Mouse (Mus musculus) testis, adult 2 months (tissue): ENCODE results near the gene Prdx2. TPM values are rescaled to one million over a fixed set of nuclear protein-coding genes. Genes with fewer than 3 reads are reported as not detected.

Experiments
- H3K27ac ChIP-seq: fragments of 200-500 bp; 2 replicates; pipeline ENCODE4 v1.5.1; 2012; ENCODE audit warnings: low read depth, low read length; ENCODE audit not compliant: control insufficient read depth, insufficient read depth
- H3K27me3 ChIP-seq: fragments of 200-500 bp; 2 replicates; pipeline ENCODE4 v1.6.1; 2012; ENCODE audit warnings: mild to moderate bottlenecking, low read length, moderate library complexity; ENCODE audit not compliant: control insufficient read depth, insufficient read depth
- H3K36me3 ChIP-seq: fragments of 200-500 bp; 2 replicates; pipeline ENCODE4 v1.6.1; 2012; ENCODE audit warnings: mild to moderate bottlenecking, low read length; ENCODE audit not compliant: control insufficient read depth, insufficient read depth
- H3K4me1 ChIP-seq: fragments of 200-500 bp; 2 replicates; pipeline ENCODE4 v1.6.1; 2012; ENCODE audit warnings: low read length; ENCODE audit not compliant: control insufficient read depth, insufficient read depth
- H3K4me3 ChIP-seq: fragments of 200-500 bp; 2 replicates; pipeline ENCODE4 v1.5.1; 2012; ENCODE audit warnings: low read depth, mild to moderate bottlenecking, low read length, moderate library complexity, mixed read lengths; ENCODE audit not compliant: control insufficient read depth
- CTCF ChIP-seq: fragments of 200-500 bp; IDR thresholded peaks from 2 replicates; pipeline ENCODE4 v1.5.1; 2012; ENCODE audit warnings: low read depth, mild to moderate bottlenecking, inconsistent platforms, low read length, moderate library complexity; ENCODE audit not compliant: control insufficient read depth, insufficient read depth, insufficient replicate concordance
- POLR2A ChIP-seq: fragments of 200-500 bp; IDR thresholded peaks from 2 replicates; pipeline ENCODE4 v1.6.1; 2012; ENCODE audit warnings: low read depth, mild to moderate bottlenecking, inconsistent platforms, low read length, moderate library complexity; ENCODE audit not compliant: control insufficient read depth
- polyA plus RNA-seq: library from polyadenylated mRNA; depleted of rRNA; stranded (reverse); fragments of >200 nt; gene quantifications from 2 replicates; pipeline ENCODE4 v1.2.3, GENCODE M21; 2012; rRNA removed

The Prdx2 gene
- 59.6 and 68.5 TPM in 2 replicates for polyA plus RNA-seq

DNA sequence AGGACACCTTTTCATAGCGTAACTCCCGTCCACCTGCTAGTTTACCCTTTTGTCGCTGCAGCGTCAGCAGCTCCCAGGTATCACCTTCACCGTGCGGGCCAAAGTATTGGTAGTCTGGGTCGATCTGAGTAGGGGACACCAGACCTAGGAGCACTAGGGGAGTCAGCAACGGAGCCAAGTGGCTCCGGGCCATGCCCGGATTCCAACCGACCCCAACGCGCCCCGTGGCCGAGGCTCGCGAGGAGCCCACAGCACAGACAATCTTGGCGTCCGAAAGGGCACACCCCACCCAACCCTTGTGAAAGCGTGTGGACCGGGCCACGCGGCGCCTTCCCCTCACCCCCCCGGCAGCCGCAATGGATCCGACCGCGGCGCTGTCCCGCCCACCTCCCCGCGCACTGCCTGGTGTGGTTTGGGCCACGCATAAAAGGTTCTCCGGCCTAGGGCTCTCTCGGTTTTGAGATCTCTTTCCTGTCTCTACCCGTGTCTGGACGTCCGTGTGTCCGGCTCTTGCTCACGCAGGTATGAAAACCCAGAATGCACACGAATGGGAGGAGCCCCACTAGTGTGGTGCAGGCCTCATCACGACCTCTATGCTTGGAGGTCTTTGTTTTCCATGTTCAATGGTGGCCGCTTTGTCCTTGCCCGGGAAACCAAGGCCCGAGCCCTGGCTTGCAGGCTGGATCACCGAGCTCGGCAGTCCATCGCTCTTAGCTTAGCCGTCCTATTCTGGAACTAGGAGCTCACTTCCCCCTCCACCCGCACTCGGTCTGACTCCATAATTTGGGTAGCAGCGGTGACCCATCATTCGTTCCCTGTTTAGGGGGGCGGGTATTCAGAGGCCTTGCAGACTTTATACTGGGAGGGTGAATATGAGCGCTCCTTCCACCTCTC lies at the start of gene Prdx2, which contains the start of the genes Gm49661 and Rnaseh2a:
Prdx2 (plus strand) TSS at position 347 of the 894 bp plus-strand sequence.
Gm49661 (minus strand) TSS at position 193 of the 894 bp plus-strand sequence.
Rnaseh2a (minus strand) TSS at position 527 of the 894 bp plus-strand sequence.
- peak within 1 kb of the TSS; percentile 95 for H3K27ac ChIP-seq
- no peaks in the 10 kb centered on the region for H3K36me3 ChIP-seq
- TF ChIP-seq CTCF (no peak), POLR2A (peak; percentile 88)
- no peaks in the 10 kb centered on the region for H3K27me3 ChIP-seq
- peak within 1 kb of the TSS; percentile 95 for H3K4me3 ChIP-seq
- H3K4me1 ChIP-seq, result peaks cover 38% of the 10 kb centered on the region

GRCm38 (mm10) chr8:84921596-84921995 lies 47.8 kb upstream of the Prdx2 start:
- TF ChIP-seq CTCF (no peak), POLR2A (no peak)
- Histone ChIP-seq H3K4me3 (no peak overlapping the region), H3K27ac (no peak overlapping the region), H3K27me3 (no peaks in the 10 kb centered on the region), H3K4me1 (no peaks in the 10 kb centered on the region), H3K36me3 (no peaks in the 10 kb centered on the region)

DNA sequence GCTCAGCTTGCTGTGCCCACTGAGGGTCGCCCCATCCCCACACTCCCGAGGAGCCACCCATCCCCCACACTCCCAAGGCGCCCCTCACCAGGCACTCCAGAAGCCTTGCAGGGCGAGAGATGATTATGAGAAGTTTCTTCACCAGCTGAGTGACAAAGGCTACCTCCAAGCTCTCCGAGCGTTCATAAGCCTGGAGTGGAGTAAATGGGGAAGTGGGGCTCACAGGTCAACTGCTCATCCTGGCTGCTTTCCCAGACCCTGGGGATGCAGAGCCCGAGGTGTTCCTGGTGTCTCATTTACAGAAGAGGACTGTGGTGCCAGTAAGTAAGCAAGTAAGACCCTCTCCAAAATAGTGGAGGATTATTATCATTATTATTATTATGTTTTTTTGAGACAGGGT lies 43.8 kb upstream of the Prdx2 start:
- Histone ChIP-seq H3K27ac (no peak overlapping the region), H3K4me1 (peaks cover 7% of the 10 kb centered on the region), H3K36me3 (no peaks in the 10 kb centered on the region), H3K27me3 (no peaks in the 10 kb centered on the region), H3K4me3 (no peak overlapping the region)
- TF ChIP-seq POLR2A (no peak), CTCF (no peak)

- H3K4me1 ChIP-seq, result peaks cover 7% of the 10 kb centered on the region
- no peak for TF ChIP-seq CTCF
- no peak for TF ChIP-seq POLR2A
- no peaks in the 10 kb centered on the region for H3K27me3 ChIP-seq
- H3K27ac ChIP-seq, result no peak overlapping the region
- no peak overlapping the region for H3K4me3 ChIP-seq
- H3K36me3 ChIP-seq, result no peaks in the 10 kb centered on the region
Measured at GRCm38 (mm10) chr8:84927513-84927912, 41.9 kb upstream of the Prdx2 start.

DNA sequence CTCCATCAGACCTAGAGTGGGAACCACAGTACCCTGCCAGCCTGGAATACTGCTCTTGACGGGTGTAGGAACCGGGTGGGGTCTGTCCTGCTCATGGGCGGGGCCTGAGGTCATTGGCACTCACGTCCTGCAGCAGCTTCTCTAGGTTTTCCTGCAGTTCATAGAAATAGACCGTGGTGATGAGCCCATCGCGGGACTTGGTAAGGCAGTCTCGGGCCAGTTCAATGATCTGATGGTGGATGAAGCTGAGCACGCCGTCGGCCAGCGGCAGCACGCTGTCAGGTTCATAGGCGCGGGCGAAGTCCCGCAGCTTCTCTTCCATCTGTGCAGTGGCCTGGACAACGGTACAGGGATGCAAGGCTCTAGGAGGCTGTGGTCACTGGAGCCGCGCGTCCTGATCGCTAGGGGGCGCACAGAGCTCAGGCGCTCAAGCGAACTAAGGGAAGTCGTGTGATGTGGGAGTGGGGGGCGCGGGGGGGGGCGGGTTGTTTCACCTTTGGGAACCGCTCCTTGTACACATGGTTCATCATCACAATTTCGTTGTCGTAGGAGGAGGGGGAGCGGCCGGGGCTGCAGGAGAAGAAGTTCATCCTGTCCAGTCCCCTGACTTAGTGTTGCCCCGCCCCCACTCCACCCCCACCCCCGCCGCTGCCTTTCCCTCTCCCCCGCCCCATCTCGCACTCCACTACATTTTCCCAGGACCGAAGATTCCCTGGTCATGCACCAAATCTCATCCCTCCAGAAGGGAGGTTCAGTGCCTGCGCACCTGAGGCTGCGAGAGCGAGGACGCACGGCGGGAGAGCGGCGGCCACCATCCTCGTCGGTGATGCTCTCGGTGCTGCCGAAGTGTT lies 40.7 kb upstream of the Prdx2 start:
- Histone ChIP-seq H3K27ac (no peak overlapping the region), H3K4me3 (peak overlapping the region; percentile 58), H3K36me3 (no peaks in the 10 kb centered on the region), H3K27me3 (no peaks in the 10 kb centered on the region), H3K4me1 (peaks cover 7% of the 10 kb centered on the region)
- TF ChIP-seq POLR2A (no peak), CTCF (peak; percentile 80; the same call in 1 of the 2 replicates)

- H3K4me1 ChIP-seq, result peaks cover 17% of the 10 kb centered on the region
- TF ChIP-seq CTCF (no peak), POLR2A (no peak)
- no peaks in the 10 kb centered on the region for H3K36me3 ChIP-seq
- no peaks in the 10 kb centered on the region for H3K27me3 ChIP-seq
- no peak overlapping the region for H3K27ac ChIP-seq
- H3K4me3 ChIP-seq, result no peak overlapping the region
Measured at GRCm38 (mm10) chr8:84930582-84930981, 38.8 kb upstream of the Prdx2 start.

DNA sequence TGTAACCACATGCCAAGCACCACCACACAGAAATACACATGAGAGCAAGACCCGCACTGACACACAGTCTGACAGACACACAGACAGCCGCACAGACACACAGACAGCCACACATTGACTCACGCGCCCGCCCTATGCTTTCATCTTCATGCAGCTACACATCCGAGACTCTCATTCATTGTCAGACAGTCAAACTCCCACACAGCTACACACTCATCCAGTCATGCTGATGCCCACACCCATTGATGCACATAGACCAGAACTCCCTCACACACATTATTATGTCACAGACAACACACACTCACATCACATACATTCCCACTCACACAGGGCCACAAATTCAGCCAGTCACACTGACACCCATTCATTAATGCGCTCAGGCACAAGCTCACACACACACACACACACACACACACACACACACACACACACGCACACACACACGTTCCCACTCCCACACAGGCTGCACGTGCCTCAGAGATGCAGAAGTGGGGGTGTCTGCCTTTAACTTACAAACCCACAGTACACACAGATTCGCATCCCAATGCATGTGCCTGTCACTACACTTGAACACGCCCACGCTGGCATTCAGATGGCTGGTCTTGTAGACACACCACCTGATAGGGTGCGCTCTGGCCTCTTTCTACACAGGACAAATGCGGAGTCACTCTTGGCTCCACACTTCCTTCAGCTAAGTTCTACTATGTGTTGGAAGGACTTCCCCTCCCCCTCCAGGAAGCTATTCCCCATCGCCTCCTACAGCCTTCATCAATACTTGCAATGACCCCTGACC lies 35.4 kb upstream of the Prdx2 start:
- TF ChIP-seq POLR2A (no peak), CTCF (no peak)
- no peaks in the 10 kb centered on the region for H3K27me3 ChIP-seq
- H3K36me3 ChIP-seq, result no peaks in the 10 kb centered on the region
- peaks cover 21% of the 10 kb centered on the region for H3K4me1 ChIP-seq
- no peak overlapping the region for H3K4me3 ChIP-seq
- H3K27ac ChIP-seq, result no peak overlapping the region
